Mouse (Mus musculus): ENCODE results near the gene Cadm1. TPM values are rescaled to one million over a fixed set of nuclear protein-coding genes. Genes with fewer than 3 reads are reported as not detected.

Gene Cadm1
- polyA plus RNA-seq, 1 experiment from 2014 or later = 96.0 TPM

DNA sequence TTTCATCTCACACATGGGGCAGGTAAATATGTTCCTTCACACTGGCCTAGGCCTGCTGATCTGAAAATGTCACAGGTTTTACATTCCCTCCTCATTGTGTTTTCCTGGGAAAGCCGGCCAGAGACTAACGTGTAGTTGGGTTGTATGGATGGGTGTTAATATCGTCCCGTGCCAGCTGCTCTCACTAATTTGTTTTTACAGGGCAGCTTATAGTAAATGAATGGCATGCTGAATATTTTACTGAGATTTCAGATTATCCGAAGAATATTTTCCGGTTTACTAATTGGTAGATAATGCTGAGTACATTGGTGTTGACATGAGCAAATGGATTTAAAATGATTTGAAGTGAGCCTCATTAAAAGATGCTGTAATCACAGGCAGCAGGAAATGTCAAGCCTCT, 37.9 kb downstream of the Cadm1 start:
- Histone ChIP-seq H3K27me3 (ENCODE audit: control insufficient read depth, insufficient read depth, low read depth, low read length) (no peaks in the 10 kb centered on the region), H3K4me2 (ENCODE audit: low read depth, low read length) (no peak overlapping the region), H3K9me3 (ENCODE audit: control insufficient read depth, low read length) (no peaks in the 10 kb centered on the region), H3K4me3 (ENCODE audit: low read length) (no peak overlapping the region), H3K27ac (ENCODE audit: low read length) (no peak overlapping the region), H3K4me1 (replicated peaks; ENCODE audit: control insufficient read depth, insufficient read depth, low read length) (no peaks in the 10 kb centered on the region), H3K36me3 (ENCODE audit: control insufficient read depth, insufficient read depth, low read length) (no peaks in the 10 kb centered on the region), H3K9ac (ENCODE audit: low read length) (no peak overlapping the region)
- ATAC-seq (ENCODE audit: low read depth) = no peak
- 74% methylated on average over 6 of the region's 6 CpGs for WGBS

DNA sequence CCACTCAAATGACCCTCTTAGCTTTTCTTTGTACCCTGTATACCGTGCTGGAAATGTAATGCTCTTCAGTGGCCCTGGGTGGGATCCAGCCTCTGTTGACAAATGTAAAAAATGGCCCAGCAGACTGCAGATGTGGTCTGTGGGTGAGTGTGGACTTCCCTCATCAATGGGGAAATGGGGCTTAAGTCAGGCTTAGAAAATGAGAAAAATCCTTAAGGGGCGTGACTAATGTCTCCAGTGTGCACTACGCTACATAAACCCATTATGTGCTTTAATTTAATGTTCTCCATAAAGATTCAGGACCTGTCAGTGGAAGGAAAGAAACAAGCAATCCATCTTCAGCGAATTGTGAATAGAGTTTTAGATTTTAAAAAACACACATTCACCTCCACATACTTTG, 40.2 kb downstream of the Cadm1 start:
- no peaks in the 10 kb centered on the region for H3K9me3 ChIP-seq (ENCODE audit: control insufficient read depth, low read length)
- H3K27ac ChIP-seq (ENCODE audit: low read length) = no peak overlapping the region
- H3K4me2 ChIP-seq (ENCODE audit: low read depth, low read length) = no peak overlapping the region
- peaks cover 6% of the 10 kb centered on the region for H3K4me1 ChIP-seq (replicated peaks; ENCODE audit: control insufficient read depth, insufficient read depth, low read length)
- H3K9ac ChIP-seq (ENCODE audit: low read length) = no peak overlapping the region
- no peak overlapping the region for H3K4me3 ChIP-seq (ENCODE audit: low read length)
- H3K27me3 ChIP-seq (ENCODE audit: control insufficient read depth, insufficient read depth, low read depth, low read length) = no peaks in the 10 kb centered on the region
- ATAC-seq (ENCODE audit: low read depth) = no peak
- no peaks in the 10 kb centered on the region for H3K36me3 ChIP-seq (ENCODE audit: control insufficient read depth, insufficient read depth, low read length)
- 85% methylated on average over 4 of the region's 4 CpGs for WGBS

DNA sequence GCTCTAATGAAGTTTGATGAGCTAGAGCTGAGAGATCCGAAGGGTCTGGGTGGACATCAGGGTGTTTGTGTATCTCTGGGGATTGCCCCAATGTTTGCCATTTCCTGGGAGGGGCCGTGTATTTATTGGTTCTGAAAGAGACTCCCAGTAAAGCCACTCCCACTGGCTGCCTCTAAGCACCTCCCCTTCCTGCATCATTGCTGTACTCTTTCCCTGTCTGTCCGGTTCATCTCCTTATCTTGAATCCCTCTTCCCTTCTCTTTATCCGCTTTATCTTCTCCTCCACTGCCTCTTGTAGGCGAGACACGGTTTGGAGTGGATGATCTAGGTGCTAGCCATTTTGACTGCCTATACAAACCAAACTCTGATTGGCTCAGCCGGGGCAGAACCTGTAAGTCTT, 41.5 kb downstream of the Cadm1 start:
- Histone ChIP-seq H3K9ac (ENCODE audit: low read length) (no peak overlapping the region), H3K4me1 (replicated peaks; ENCODE audit: control insufficient read depth, insufficient read depth, low read length) (peaks cover 9% of the 10 kb centered on the region), H3K36me3 (ENCODE audit: control insufficient read depth, insufficient read depth, low read length) (no peaks in the 10 kb centered on the region), H3K27ac (ENCODE audit: low read length) (no peak overlapping the region), H3K27me3 (ENCODE audit: control insufficient read depth, insufficient read depth, low read depth, low read length) (no peaks in the 10 kb centered on the region), H3K9me3 (ENCODE audit: control insufficient read depth, low read length) (no peaks in the 10 kb centered on the region), H3K4me3 (ENCODE audit: low read length) (no peak overlapping the region), H3K4me2 (ENCODE audit: low read depth, low read length) (no peak overlapping the region)
- WGBS = 62% methylated on average over 7 of the region's 7 CpGs
- no peak for ATAC-seq (ENCODE audit: low read depth)

DNA sequence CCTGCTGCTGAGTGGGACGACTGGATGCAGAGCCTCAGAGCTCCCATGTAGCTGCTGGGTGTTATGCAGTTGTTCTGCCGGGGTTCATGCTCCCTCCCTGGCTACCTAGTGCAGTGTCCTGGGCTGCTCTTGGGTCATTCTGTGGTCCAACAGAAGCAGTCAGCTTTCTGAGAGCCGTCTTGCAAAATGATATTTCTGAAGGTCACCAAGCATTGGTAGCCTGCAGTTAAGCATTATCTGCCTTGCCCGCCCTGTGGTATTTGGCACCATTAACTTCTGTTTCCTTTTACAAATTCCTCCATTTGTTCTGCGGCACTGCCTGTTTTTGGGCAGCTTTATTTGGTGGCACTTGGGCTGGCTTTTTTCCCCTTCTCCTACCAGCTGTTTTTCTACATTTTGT, 42.2 kb downstream of the Cadm1 start:
- H3K27me3 ChIP-seq (ENCODE audit: control insufficient read depth, insufficient read depth, low read depth, low read length) = no peaks in the 10 kb centered on the region
- no peak overlapping the region for H3K27ac ChIP-seq (ENCODE audit: low read length)
- no peaks in the 10 kb centered on the region for H3K36me3 ChIP-seq (ENCODE audit: control insufficient read depth, insufficient read depth, low read length)
- no peak for ATAC-seq (ENCODE audit: low read depth)
- no peak overlapping the region for H3K4me3 ChIP-seq (ENCODE audit: low read length)
- WGBS = 70% methylated on average over 5 of the region's 5 CpGs
- H3K4me1 ChIP-seq (replicated peaks; ENCODE audit: control insufficient read depth, insufficient read depth, low read length) = peaks cover 9% of the 10 kb centered on the region
- H3K4me2 ChIP-seq (ENCODE audit: low read depth, low read length) = no peak overlapping the region
- H3K9ac ChIP-seq (ENCODE audit: low read length) = no peak overlapping the region
- no peaks in the 10 kb centered on the region for H3K9me3 ChIP-seq (ENCODE audit: control insufficient read depth, low read length)

DNA sequence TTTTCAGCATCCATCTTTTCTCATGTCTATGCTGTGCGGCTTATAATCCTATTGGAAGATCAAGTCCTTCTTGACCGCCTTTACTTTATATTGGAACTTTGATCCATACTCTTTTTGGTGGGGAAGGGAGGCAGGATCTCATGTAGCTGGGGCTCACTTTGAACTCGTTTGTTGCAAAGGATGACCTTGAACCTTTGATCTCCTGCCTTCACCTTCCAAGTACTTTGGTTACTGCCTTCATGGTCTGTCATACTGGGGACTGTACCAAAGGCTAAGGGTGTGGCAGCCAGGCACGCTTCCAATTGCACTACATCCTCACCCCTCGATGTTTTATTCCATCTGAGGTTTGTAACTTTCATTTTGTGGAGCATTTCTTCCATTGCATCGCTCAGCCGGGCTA, 43.5 kb downstream of the Cadm1 start:
- WGBS = 89% methylated on average over 7 of the region's 7 CpGs
- H3K4me3 ChIP-seq (ENCODE audit: low read length) = no peak overlapping the region
- H3K9me3 ChIP-seq (ENCODE audit: control insufficient read depth, low read length) = no peaks in the 10 kb centered on the region
- H3K4me1 ChIP-seq (replicated peaks; ENCODE audit: control insufficient read depth, insufficient read depth, low read length) = peaks cover 9% of the 10 kb centered on the region
- no peak overlapping the region for H3K9ac ChIP-seq (ENCODE audit: low read length)
- H3K27ac ChIP-seq (ENCODE audit: low read length) = no peak overlapping the region
- H3K27me3 ChIP-seq (ENCODE audit: control insufficient read depth, insufficient read depth, low read depth, low read length) = no peaks in the 10 kb centered on the region
- H3K4me2 ChIP-seq (ENCODE audit: low read depth, low read length) = no peak overlapping the region
- H3K36me3 ChIP-seq (ENCODE audit: control insufficient read depth, insufficient read depth, low read length) = no peaks in the 10 kb centered on the region
- ATAC-seq (ENCODE audit: low read depth) = no peak

DNA sequence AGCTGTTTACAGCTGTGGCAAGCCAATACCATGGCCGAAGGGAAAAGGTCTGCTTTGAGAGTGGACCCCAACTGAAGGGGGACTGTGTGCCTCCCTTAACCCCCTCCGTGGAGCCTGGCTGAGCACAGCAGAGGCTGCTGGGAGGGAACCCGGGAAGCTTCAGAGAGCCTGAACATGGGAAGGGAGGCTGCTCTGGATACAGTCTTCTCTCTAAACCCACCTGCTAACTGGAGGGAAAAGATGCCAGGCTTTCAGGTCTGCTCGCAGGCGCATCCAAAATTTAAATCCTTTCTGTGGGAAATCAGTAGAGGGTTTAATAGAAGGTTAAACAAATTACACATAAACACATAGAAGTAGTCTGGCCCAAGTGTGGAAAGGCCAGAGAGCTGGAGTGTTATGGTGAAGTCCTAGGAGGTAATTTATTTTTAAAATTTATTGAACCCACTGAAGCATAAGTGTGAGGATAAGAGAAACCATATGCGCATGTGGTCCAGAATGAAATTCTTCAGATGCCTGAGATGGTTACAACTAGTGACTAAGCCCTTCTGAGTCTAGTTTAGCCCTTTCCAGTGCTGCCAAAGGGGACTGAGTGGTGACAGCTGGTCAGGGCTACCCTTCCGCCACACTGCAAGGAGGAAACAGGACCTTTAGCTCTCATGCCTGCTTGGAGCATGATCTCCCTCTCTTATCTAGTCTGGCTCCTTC, 44.9 kb downstream of the Cadm1 start:
- Histone ChIP-seq H3K27ac (ENCODE audit: low read length) (no peak overlapping the region), H3K9me3 (ENCODE audit: control insufficient read depth, low read length) (no peaks in the 10 kb centered on the region), H3K4me2 (ENCODE audit: low read depth, low read length) (no peak overlapping the region), H3K4me3 (ENCODE audit: low read length) (no peak overlapping the region), H3K9ac (ENCODE audit: low read length) (no peak overlapping the region), H3K27me3 (ENCODE audit: control insufficient read depth, insufficient read depth, low read depth, low read length) (no peaks in the 10 kb centered on the region), H3K4me1 (replicated peaks; ENCODE audit: control insufficient read depth, insufficient read depth, low read length) (peaks cover 9% of the 10 kb centered on the region), H3K36me3 (ENCODE audit: control insufficient read depth, insufficient read depth, low read length) (no peaks in the 10 kb centered on the region)
- WGBS = 38% methylated on average over 7 of the region's 7 CpGs
- peak; percentile 92 for ATAC-seq (ENCODE audit: low read depth)

DNA sequence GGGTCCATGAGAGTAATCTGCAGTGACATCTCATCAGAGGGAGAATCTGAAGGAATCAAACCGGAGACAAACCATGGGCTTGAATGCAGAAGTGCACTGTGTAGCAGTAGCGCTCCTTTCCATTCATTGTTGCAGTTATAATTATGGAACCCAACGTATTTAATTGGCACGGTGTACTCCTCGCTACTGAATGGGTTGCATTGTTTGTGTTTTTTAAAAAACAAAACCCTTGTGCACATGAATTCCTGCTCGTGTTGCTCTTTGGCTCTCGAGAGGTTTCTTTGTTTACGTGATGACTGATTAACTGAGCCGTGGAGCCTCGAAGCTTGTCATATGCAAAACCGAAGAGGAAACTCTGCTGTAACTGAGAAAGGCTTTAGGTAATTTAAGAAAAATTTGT, 45.8 kb downstream of the Cadm1 start:
- no peaks in the 10 kb centered on the region for H3K36me3 ChIP-seq (ENCODE audit: control insufficient read depth, insufficient read depth, low read length)
- H3K27me3 ChIP-seq (ENCODE audit: control insufficient read depth, insufficient read depth, low read depth, low read length) = no peaks in the 10 kb centered on the region
- ATAC-seq (ENCODE audit: low read depth) = no peak
- no peaks in the 10 kb centered on the region for H3K9me3 ChIP-seq (ENCODE audit: control insufficient read depth, low read length)
- no peak overlapping the region for H3K4me3 ChIP-seq (ENCODE audit: low read length)
- H3K4me1 ChIP-seq (replicated peaks; ENCODE audit: control insufficient read depth, insufficient read depth, low read length) = peaks cover 10% of the 10 kb centered on the region
- H3K27ac ChIP-seq (ENCODE audit: low read length) = no peak overlapping the region
- 47% methylated on average over 11 of the region's 11 CpGs for WGBS
- H3K4me2 ChIP-seq (ENCODE audit: low read depth, low read length) = no peak overlapping the region
- no peak overlapping the region for H3K9ac ChIP-seq (ENCODE audit: low read length)

DNA sequence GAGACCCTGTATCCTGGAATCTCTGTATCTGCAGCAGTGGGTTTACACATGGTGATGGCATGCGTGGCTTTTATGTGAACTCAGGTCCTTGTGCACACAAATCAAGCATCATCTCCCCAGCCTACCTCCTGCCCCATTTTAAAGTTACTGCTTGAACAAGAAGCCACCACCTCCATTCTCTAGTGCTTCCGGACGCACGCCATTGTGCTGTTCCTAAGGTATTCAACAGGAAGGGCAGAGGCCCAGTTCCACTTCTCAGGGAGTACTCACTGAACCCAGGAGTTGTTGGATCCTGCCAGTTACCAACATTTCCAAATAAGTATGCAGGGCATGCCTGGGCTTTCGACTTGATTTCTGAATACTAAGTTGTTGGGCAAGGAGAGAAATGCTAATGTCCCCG, 49.5 kb downstream of the Cadm1 start:
- no peak for ATAC-seq (ENCODE audit: low read depth)
- H3K9ac ChIP-seq (ENCODE audit: low read length) = no peak overlapping the region
- 85% methylated on average over 6 of the region's 6 CpGs for WGBS

DNA sequence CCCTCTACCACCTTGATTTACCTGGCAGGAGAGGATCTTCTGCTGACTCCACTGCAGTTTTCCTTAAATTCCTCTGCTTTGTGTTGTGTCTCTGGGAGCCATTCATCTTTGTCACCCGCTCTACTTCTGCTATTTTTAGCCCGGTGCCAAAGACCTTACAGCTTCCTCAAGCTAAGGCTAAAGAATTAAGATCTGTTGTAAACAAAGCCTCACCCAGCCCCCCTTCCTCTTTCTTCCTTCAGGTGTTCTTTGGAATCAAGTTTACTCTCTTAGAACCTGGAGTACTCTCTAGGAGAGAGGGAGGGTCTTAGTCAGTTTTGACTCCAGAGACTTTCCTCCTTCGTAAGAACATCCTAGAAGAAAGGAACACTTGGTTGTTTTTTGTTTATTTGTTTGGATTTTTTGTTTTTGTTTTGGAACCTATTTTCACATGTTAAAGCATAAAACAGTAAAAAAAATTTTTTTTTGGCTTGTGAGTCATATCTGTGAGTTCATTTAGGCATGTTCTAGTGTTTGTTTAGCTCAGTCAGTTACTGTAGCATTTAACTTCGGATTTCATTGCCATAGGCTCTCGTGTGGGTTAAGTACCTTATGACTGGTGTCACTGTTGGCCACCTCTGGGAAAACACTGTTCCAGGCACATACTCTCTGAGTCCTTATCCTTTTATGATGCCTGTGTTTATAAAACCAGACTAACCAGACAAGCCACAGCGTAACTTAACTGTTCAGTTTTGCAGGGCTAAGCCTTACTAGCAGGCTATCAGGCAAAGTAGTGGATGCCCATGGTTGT, 51.8 kb downstream of the Cadm1 start:
- no peak overlapping the region for H3K4me3 ChIP-seq (ENCODE audit: low read length)
- H3K9ac ChIP-seq (ENCODE audit: low read length) = no peak overlapping the region
- H3K4me1 ChIP-seq (replicated peaks; ENCODE audit: control insufficient read depth, insufficient read depth, low read length) = peaks cover 19% of the 10 kb centered on the region
- H3K4me2 ChIP-seq (ENCODE audit: low read depth, low read length) = peak overlapping the region; percentile 20; the same call in 1 of the 2 replicates
- H3K9me3 ChIP-seq (ENCODE audit: control insufficient read depth, low read length) = no peaks in the 10 kb centered on the region
- H3K27ac ChIP-seq (ENCODE audit: low read length) = peak overlapping the region; percentile 71
- 33% methylated on average over 6 of the region's 6 CpGs for WGBS
- ATAC-seq (ENCODE audit: low read depth) = peak; percentile 86; the same call in 1 of the 2 replicates
- no peaks in the 10 kb centered on the region for H3K27me3 ChIP-seq (ENCODE audit: control insufficient read depth, insufficient read depth, low read depth, low read length)
- no peaks in the 10 kb centered on the region for H3K36me3 ChIP-seq (ENCODE audit: control insufficient read depth, insufficient read depth, low read length)

More for the DNA sequence above, 49.5 kb downstream of the Cadm1 start:
- Histone ChIP-seq H3K36me3 (ENCODE audit: control insufficient read depth, insufficient read depth, low read length) (no peaks in the 10 kb centered on the region), H3K4me2 (ENCODE audit: low read depth, low read length) (no peak overlapping the region), H3K4me3 (ENCODE audit: low read length) (no peak overlapping the region), H3K4me1 (replicated peaks; ENCODE audit: control insufficient read depth, insufficient read depth, low read length) (peaks cover 28% of the 10 kb centered on the region), H3K9me3 (ENCODE audit: control insufficient read depth, low read length) (no peaks in the 10 kb centered on the region), H3K27me3 (ENCODE audit: control insufficient read depth, insufficient read depth, low read depth, low read length) (no peaks in the 10 kb centered on the region), H3K27ac (ENCODE audit: low read length) (no peak overlapping the region)

Measured in lung, embryonic 16.5 days (tissue).